Mouse (Mus musculus): ENCODE results near the gene Ankrd39.

Ankrd39 gene

GRCm38 (mm10) chr1:36546888-36547471, at the start of gene Ankrd39:
TSS of gene Ankrd39 (minus strand) at chr1:36547445.
- peak; percentile 99 for DNase-seq (ENCODE audit: low read depth, low spot score)

- peak; percentile 69 for DNase-seq (ENCODE audit: low read depth, low spot score)
Measured at GRCm38 (mm10) chr1:36596114-36596513, 48.9 kb upstream of the Ankrd39 start.

GRCm38 (mm10) chr1:36595167-36595931, 48.1 kb upstream of the Ankrd39 start:
- DNase-seq (ENCODE audit: low read depth, low spot score), result no peak

- no peak for DNase-seq (ENCODE audit: low read depth, low spot score)
Measured at GRCm38 (mm10) chr1:36593099-36593498, 45.9 kb upstream of the Ankrd39 start.

GRCm38 (mm10) chr1:36591408-36591807, 44.2 kb upstream of the Ankrd39 start:
- no peak for DNase-seq (ENCODE audit: low read depth, low spot score)

GRCm38 (mm10) chr1:36590664-36591063, 43.4 kb upstream of the Ankrd39 start:
- no peak for DNase-seq (ENCODE audit: low read depth, low spot score)

GRCm38 (mm10) chr1:36589486-36589885, 42.2 kb upstream of the Ankrd39 start:
- peak; percentile 26 for DNase-seq (ENCODE audit: low read depth, low spot score)

- peak; percentile 55 for DNase-seq (ENCODE audit: low read depth, low spot score)
Measured at GRCm38 (mm10) chr1:36588476-36589450, 41.5 kb upstream of the Ankrd39 start.

GRCm38 (mm10) chr1:36587860-36588259, 40.6 kb upstream of the Ankrd39 start:
- no peak for DNase-seq (ENCODE audit: low read depth, low spot score)

GRCm38 (mm10) chr1:36586288-36586687, 39.0 kb upstream of the Ankrd39 start:
- DNase-seq (ENCODE audit: low read depth, low spot score), result no peak

- no peak for DNase-seq (ENCODE audit: low read depth, low spot score)
Measured at GRCm38 (mm10) chr1:36583408-36584116, 36.3 kb upstream of the Ankrd39 start.

GRCm38 (mm10) chr1:36582211-36582610, 35.0 kb upstream of the Ankrd39 start:
- DNase-seq (ENCODE audit: low read depth, low spot score), result no peak

- no peak for DNase-seq (ENCODE audit: low read depth, low spot score)
Measured at GRCm38 (mm10) chr1:36581260-36581659, 34.0 kb upstream of the Ankrd39 start.

GRCm38 (mm10) chr1:36580384-36581207, 33.4 kb upstream of the Ankrd39 start:
- peak; percentile 49 for DNase-seq (ENCODE audit: low read depth, low spot score)

- no peak for DNase-seq (ENCODE audit: low read depth, low spot score)
Measured at GRCm38 (mm10) chr1:36579974-36580383, 32.7 kb upstream of the Ankrd39 start.

GRCm38 (mm10) chr1:36576991-36577675, 29.9 kb upstream of the Ankrd39 start:
- no peak for DNase-seq (ENCODE audit: low read depth, low spot score)

GRCm38 (mm10) chr1:36575347-36575746, 28.1 kb upstream of the Ankrd39 start:
- no peak for DNase-seq (ENCODE audit: low read depth, low spot score)

GRCm38 (mm10) chr1:36574196-36574955, 27.1 kb upstream of the Ankrd39 start:
- DNase-seq (ENCODE audit: low read depth, low spot score), result no peak

GRCm38 (mm10) chr1:36573524-36573923, 26.3 kb upstream of the Ankrd39 start:
- no peak for DNase-seq (ENCODE audit: low read depth, low spot score)
